Mouse (Mus musculus) adrenal gland, postnatal 10 days (tissue): ENCODE data around the gene Trmt112. TPM values are rescaled to one million over a fixed set of nuclear protein-coding genes. Genes with fewer than 3 reads are reported as not detected.

ENCODE experiments used
- DNase-seq: peaks from one replicate; pipeline ENCODE4 v3.0.0; 2021; ENCODE audit warnings: mixed read lengths
- total RNA-seq, 2 experiments: library from RNA; stranded (reverse); gene quantifications; 2 replicates each; pipeline ENCODE4 v1.2.3; 2021

Gene Trmt112
- total RNA-seq, 2 experiments from 2014 or later: 53.9 to 70.4 TPM

DNA sequence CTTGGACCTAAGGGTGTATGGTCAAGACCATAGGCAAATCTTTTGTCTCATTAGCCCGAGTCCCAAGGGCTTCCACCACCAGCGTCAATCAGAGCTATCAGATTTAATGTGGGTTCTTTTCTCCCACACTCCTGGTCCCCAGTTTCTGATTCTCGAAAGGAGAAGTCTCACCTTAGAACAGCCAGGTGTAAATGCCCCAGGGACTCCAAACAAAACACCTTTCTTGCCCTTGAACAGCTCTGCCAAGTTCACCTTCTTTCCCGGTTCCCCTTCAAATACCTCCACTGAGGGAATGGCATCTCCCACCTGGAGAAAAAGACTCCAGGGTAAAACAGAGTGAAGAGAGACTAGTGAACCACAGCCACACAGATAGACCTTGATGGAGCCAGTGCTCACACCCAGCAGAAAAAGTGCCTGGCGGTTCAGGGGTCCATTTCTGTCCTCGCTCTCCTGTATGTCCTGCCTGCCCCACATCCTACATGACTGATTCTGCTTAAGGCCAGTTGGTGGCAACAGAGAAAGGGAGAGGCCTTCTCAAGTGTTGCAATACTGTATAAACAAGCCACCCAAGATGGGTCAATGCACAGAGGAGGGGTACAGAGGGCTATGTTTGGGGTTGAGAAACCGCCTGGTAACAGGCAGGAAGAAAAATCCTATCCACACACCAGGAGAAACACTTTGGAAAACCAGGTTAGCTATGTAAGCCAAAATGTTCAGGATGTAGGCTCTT lies 1.5 kb upstream of the Trmt112 start:
- no peak for DNase-seq

DNA sequence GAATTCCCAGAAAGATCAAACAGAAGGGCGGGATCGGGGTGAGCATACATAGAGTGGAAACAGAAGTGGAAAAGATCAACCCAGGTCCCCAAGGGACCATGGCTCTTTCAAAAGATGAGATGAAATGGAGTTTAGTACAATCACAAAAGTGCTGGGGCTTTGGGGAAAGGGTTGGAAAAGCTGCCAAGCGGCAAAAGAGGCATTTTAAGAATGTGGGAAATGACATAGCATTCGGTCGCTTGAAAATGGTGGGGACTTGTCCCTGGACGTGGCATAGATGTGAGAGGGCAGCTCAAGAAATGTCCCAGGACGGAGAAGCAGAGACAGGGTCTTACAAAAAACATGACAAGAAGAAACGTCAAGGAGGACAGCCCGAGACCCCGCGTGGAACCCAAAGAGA lies 477 bp upstream of the Trmt112 start:
- DNase-seq: no peak

DNA sequence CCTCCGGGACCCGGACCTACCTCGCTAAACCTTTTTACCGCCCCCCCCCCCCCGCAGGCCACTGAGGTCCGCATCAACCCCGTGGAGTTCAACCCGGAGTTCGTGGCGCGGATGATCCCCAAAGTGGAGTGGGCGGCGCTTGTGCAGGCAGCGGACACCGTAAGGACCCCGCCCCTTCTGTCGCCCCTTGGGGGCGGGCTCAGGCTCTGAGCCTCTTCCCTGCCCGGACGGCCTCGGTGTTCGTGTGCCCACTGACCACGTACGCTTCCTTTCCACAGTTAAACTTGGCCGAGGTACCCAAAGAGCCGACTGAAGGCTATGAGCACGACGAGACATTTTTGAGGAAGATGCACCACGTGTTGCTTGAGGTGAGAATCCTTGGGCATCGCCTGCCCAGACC lies 808 bp downstream of the Trmt112 start:
- peak; percentile 76 for DNase-seq

DNA sequence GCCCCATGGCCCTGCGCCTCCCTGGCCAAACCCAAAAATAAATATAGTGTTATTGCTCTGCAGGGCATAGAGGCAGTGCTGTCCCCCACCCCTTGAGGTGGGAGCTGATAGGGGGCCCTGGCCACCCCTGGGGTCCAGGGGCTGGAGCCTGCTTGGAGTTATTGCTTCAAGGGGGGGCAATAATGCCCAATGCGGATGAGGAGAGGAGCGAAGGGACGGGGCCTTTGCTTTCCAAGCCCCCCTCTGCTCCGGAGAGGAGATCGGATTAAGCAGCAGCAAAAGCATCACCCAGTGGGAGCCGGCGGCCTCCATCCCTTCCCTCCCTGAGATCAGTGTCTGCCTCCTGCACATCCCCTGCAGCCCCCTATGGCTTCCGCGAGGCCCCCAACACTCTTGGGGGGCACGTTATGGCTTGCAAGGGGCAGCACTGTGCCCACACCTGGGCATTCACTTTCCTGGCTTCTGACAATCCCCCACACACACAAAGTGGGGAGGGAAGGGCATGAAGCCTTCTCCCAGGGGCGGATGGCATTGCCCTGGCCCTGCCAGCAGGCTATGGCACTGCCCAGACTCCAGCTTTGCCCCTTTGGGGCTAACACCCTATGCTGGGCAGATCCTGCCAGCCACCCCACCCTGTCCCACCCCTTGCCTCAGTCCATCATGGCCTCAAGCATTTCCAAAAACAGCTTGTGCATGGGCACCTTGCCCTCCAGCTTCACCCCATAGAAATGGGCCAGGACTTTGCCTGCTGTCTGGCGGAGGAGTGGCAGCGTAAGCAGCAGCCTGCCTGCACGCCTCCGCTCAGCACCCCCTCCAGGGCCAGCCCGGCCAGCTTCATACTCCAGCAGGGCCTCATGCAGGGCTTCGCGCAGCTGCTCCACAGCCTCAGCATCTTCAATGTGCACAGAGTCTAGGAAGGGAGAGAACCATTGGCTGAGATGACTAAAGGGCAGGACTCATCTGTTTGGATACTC lies 1.9 kb downstream of the Trmt112 start:
- no peak for DNase-seq

DNA sequence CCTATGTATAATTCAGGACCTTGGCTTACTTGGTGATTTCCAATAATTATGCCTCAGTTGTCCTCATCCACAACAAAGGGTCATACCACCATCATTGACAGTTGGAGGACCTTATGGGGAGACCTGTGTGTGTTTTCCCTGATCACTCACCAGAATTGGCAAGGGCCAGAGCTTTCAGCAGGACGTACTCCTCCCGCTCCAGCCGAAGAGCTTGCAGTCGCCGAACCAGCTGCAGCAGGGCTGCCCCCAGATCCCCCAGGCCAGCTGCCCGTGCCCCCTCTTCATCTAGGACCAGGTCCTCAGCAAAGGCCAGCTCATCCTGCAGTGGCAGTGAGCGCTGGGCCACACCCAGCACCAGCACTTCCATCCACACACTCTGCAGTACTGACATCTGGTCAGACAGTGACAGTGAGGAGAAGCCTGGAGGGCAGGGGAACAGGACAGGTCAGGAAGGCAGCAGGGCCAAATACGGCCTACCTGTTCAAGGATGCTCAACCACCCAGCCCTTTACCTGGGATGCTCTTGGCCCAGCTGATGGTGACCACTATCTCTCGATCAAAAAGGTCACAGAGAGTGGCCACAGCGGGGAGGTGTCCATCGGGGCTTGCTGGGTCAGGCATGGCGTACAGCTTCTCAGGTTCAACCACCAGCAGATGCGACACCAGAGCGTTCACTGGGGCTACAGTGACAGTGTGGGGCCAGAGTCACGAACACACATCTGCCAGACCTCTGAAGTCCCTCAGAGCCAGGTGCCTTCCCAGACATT lies 2.9 kb downstream of the Trmt112 start:
- no peak for DNase-seq

DNA sequence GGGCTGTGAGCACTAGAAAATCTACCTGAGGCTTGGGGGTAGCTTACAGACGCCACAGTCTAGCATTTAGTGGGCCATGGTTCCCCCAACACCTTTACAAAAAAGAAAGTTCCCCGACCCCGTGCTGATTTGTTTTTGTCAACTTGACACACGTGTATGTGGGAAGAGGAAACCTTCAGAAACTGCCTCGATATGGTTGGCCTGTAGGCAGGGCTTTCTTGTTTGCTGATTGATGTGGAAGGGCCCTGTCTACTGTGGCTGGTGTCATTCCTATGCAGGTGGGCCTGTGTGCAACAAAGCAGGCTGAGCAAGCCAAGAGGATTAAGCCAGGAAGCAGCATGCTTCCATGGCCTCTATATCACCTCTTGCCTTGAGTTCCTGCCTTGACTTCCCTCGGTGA lies 3.5 kb downstream of the Trmt112 start:
- DNase-seq: no peak

DNA sequence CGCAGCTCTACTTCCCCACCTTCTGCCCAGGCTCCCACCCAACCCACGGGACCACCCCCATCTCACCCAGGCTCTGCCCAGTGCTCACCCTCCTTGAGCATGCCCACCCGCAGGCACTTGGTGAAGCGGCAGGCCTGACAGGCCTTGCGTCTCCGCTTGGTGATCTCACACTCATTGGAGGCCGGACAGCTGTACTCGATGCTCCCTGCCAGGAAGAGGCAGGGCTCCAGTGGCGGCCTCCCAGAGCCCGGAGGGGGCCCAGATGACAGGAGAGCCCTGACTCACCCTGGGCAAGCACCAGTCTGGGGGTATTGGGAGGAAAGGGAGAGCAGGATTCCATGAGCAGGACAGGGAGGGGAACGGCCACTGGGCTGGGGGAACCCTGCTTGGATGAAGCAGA lies 4.5 kb downstream of the Trmt112 start:
- peak; percentile 42 for DNase-seq

DNA sequence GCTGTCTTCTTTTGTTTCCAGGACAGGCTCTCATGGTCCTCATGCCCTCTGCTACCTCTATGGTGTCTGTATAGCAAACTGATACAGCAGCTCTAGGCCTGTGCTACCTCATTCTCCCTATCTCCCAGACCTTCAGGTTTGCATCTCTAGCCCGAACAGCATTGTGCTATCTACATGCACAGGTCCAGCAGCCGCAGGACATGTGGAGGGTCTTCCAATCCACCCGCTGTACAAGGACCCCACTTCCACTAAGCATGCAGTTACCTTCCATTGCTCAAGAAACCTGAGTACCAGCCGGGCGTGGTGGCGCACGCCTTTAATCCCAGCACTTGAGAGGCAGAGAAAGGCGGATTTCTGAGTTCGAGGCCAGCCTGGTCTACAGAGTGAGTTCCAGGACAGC lies 5.0 kb downstream of the Trmt112 start:
- no peak for DNase-seq

DNA sequence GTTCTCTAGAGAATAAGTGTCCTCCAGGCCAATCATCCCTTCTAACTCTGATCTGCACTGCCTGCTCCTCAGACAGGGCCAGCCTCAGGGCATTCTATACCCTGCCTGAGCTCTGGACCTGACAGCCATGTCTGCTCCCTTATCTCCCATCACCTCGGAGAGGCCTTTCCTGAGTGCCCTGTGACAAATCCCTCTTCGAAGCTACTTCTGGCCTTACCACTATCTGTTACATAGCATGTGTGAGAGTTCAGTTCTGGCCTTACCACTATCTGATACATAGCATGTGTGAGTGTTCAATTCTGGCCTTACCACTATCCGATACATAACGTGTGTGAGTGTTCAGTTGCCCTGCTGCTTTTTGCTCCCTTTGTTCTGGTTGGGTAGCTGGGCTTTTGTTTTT lies 5.8 kb downstream of the Trmt112 start:
- DNase-seq: no peak

DNA sequence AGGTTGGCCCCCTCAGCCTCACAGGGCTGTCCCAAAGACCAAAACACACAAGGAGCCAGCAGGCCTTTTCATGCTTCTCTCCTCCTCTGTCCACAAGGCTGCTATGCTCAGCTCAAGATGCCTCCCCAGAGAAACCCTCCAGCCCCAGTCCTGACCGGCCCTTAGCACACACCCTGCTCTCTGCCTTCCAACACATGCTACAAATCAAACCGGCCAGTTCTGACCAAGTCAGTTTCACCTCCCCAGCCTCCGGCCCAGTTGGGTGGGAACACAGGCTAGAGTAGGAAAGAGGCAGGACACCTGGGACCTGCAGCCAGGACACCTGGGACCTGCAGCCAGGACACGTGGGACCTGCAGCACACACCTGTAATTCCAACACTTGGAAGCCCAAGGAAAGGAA lies 7.0 kb downstream of the Trmt112 start:
- peak; percentile 13 for DNase-seq

DNA sequence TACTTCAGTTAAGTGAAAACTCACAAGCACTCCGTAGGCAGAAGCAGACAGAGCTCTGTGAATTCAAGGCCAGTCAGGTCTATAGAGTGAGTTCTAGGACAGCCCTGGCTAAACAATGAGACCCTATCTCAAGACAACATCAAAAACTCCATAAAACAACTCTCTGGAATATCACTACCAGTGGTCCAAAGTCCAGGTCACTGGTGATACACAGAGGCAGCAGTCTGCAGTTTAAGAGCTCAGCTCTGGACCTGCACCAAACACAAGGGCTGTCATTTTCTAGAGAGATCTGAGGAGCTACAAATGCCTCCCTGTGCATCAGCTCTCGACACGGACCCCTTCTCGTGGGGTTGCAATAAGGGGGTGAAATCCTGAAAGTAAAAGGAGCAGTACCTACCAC lies 8.8 kb downstream of the Trmt112 start:
- no peak for DNase-seq

DNA sequence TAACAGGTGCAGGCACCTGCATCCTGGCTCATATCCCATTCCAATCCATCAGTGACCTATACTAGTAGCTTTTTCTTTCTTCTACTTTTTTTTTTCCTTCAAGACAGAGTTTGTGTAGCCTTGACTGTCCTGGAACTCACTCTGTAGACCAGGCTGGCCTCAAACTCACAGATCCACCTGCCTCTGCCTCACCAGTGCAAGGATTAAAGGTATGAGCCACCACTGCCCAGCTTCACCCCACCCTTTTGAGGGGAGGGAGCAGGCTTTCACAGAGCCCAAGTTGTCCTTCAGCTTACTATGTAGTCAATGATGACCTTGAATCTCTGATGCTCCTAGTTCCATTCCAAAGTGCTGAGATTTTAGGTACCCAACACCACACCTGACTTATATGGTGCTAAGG lies 9.9 kb downstream of the Trmt112 start:
- DNase-seq: no peak

DNA sequence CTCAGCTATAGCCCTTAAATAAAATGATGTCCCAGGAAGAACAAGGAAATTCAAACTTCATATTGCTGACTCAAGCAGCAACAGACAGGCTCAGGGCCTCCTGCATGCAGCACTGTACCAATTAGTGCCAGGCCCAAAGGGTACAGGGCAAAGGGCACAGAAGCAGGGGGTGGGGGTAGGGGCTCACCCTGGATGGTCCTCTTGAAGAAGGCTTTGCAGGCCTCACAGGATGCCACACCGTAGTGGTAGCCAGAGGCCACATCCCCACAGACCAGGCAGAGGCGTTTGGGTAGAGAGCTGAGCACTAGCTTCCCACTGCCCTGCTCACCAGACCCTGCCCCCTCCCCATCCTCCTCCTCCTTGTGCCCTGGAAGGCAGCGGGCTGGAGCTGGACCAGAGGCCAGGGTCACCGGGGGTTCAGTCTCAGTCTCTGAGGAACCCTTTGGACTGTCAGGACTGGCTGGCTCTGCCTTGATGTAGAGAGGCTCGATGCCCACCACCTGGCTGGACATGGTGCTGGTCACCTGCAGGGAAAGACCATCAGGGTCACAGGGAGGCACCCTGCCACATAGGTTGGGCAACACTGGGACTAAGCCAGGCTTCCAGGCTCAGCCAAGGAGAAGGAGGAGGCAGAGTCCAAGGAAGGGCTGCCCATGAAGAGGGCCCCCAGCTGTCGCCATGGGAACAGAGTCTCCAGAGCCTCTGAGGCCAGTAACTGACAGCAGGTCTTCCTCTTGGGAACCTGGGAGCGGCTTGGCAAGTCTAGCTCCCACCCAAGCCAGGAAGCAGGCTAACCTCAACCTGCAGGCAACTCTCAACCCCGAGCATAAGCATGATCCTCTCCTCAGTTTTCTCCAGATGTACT lies 10.6 kb downstream of the Trmt112 start:
- peak; percentile 85 for DNase-seq

DNA sequence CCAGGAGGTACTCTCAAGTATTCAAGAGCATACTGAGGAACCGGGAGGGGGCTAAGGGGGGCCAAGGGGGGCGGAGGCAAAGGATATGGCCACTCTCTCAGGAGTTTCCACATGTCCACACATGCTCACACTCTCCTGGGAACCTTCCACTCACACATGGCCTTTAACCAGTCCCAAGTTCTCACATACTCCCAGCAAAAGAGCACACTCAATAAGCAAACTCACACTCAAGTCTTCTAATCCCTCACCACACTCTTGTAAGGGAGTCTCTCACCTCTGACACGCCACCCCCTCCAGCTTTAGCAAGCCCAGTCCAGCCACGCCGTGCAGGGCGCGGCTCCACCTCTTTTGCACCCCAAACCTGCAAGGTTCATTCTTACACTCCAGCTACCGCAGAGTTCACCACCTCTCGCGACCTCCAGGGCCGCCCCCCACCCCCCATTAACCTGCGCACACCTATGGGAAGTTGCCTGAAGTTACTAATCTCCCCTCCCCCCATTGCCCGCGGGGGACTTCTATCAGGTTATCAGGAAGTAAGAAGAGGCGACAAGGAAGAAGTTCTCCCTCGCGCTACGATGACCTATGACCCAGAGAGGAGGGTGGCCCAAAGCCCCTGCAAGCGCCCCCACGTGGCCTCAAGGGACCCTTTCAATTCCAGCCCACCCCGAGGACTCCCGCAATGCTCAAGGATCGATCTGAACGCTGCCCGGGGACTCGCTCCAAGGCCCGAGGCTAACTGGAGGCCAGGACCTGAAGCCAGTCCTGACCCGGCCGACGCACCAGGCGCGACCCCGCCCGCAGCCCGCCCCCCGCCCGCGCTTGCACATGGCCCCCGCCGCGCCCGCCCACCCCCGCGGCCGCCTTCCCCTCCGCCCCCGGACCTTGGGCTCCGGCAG lies 11.5 kb downstream of the Trmt112 start:
- DNase-seq: no peak

DNA sequence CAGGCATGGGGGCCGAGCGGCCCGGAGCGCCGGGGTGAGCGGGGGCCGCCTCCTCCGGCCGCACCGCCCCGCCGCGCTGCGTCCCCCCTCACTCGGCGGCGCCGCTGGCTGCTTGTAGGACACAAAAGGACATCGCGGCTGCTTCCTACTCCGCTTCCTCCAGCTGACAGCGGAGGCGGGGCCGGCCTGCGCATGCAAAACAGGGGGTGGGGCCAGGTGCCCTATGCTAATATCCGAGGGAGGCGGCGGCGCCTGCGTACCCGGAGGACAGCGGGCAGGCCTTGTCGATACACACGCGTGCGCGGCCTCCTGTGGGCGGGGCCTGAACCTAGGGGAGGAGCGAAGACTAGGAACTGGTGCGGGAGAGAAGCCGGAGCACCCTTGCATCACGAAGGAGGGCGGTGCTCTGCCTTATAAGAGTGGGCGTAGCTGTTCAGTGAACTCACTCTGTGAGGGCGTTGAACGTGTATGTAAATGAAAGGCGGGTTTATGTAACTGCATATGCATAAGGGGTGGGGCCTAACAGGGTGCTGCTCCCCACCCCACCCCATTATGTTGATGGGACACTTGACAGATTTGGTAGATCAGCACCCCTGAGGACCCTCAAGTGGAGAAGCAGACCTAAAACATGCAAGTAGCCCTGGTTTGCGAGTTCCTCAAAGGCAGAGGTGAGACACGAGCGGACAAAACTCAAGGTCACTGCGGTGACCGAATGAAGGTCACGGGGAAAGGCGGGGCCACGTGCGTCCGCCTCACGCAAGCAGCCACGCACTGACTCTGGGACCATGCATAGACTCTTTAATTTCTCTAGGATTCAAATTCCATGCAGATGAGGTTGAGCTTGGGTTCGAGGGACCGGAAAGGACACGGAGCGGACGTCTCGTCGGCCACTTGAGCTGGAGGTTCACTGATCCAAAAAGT lies 12.4 kb downstream of the Trmt112 start, which contains the start of gene Esrra:
Gene Esrra, minus strand, starts transcription at position 167 of the 921 bp plus-strand sequence.
- DNase-seq: peak; percentile 100

DNA sequence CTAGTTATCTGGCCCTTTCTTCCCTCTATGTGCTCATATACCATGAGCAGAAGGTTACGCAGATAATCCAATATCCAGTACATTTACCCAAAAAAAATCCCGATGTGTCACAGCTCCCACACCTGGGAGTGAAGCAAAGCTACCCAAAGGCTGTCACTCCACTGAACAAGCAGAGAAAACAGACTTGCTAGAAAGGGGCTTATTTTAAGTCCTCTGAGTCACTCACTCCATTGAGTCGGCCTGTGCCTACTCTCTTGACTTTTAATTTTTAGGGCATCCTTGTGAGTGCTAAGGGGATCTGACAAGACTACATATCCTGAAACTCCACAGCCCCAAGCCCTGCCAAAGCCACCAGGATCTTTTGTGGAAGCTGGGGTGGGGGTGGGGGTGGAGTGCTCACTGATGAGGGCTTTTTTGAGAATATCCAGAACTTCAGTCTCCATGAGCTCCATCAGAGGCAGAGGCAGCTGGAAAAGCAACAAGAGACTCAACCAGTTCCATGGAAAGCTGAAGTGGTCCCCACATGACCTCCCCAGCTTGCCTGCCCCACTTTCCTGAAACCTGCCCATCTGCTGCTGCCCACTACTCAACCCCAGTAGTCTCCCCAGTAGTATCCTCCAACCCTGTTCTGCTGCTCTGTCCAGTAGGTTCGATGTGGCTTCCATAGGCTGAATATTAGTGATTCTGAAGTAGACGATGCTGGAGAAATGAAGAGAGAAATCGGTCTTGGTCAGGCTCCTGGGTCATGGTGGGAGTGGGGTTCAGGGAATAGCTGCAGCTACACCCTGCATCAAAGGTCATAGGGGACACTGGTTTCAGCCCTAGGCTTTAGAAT lies 13.6 kb downstream of the Trmt112 start:
- DNase-seq: no peak

DNA sequence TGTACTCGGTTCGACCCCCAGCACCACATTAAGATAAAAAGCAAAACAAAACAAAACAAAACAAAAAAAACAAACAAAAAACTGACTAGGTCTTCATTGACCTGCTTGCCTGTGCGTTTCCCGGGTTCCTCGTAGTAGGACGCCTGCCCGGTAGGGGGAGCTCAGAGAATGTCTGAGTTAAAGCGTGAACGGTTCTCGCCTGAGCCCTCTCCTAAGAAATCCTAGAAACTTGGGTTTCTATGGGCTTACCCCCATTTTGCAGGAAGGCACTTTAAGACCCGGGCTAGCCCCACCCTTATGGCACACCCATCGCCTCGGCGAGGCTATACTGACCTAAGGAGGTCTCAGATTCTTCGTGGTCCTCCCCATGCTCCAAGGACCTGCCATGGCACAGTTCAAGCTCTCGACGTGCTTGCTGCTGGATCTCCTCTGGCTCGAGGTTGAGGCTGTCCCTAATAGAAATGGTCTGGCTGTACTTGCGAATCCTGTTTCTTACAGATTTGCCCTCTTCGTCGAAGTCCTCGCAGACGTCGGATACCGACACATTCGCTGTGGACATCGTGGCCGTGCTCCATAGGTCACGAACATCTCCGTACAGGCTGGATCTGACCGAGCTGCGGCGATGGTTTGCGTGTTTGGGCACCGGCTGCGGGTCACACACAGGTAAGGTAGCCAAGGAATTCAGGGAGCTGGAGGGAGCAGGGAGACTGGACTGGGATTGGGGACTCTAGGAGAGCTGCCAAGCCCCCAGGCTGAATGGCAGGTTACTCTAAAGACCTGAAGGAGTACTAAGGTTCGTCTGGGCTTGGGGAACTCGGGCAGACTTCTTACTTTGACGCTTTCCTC lies 15.2 kb downstream of the Trmt112 start:
- DNase-seq: peak; percentile 94

DNA sequence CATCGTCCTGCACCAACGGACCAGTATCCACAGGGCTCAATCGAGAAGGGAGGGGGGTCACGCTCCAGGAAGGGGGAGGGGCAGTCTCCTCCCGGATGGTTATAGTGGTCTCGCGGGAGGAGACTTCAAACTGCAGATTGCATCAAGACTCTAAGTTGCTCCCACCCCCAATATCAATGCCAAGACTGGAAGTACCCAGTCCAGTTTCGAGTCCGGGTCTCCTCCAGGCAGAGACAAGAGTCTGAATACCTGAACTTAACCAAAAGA lies 15.7 kb downstream of the Trmt112 start, which contains the start of gene Catsperz:
Gene Catsperz, minus strand, starts transcription at position 74 of the 267 bp plus-strand sequence.
- no peak for DNase-seq
